Mouse (Mus musculus) G1E (cell line): Measurements from ENCODE around the gene Fscn2. TPM values are rescaled to one million over a fixed set of nuclear protein-coding genes. Genes with fewer than 3 reads are reported as not detected.

Experiments used
- polyA plus RNA-seq: library from polyadenylated mRNA; stranded (reverse); fragments of >175 nt; gene quantifications from 2 replicates; pipeline ENCODE4 v1.2.3, GENCODE M21; 2012
- total RNA-seq, 2 experiments: library from RNA; stranded (forward) in 1 of 2; stranded (reverse) in 1 of 2; fragments of 200-1000 nt in 1 of 2; fragments of >200 nt in 1 of 2; fragmentation: Nextera tagmentation in 1 of 2; gene quantifications; 2 replicates each; pipeline ENCODE4 v1.2.3; 2014 to 2017

Fscn2 gene
- total and polyA plus RNA-seq, 3 experiments, result 0.11 TPM; not detected in 2

Other genes starting within 250 kb of the Fscn2 start
- gene Slc38a10, start 210.2 kb upstream of the Fscn2 start, total RNA-seq (2014; fragmentation: Nextera tagmentation), result 47.0 and 52.8 TPM in 2 replicates
- gene Slc38a10, start 210.2 kb upstream of the Fscn2 start, total RNA-seq (2017), result 65.4 and 69.5 TPM in 2 replicates
- gene Slc38a10, start 210.2 kb upstream of the Fscn2 start, polyA plus RNA-seq, result 92.4 and 92.6 TPM in 2 replicates
- 0.10 TPM in 1 of 2 replicates, not detected in the other for gene Bahcc1, start 128.6 kb upstream of the Fscn2 start, total RNA-seq (2014; fragmentation: Nextera tagmentation)
- gene Bahcc1, start 128.6 kb upstream of the Fscn2 start, total RNA-seq (2017), result 0.05 and 0.12 TPM in 2 replicates
- 0.42 and 0.50 TPM in 2 replicates for gene Bahcc1, start 128.6 kb upstream of the Fscn2 start, polyA plus RNA-seq
- 128 and 155 TPM in 2 replicates for gene Actg1, start 13.0 kb upstream of the Fscn2 start, total RNA-seq (2014; fragmentation: Nextera tagmentation)
- 179 and 181 TPM in 2 replicates for gene Actg1, start 13.0 kb upstream of the Fscn2 start, total RNA-seq (2017)
- 53.9 and 112 TPM in 2 replicates for gene Actg1, start 13.0 kb upstream of the Fscn2 start, polyA plus RNA-seq
- gene Faap100, start 17.2 kb downstream of the Fscn2 start, total RNA-seq (2014; fragmentation: Nextera tagmentation), result 12.0 and 13.6 TPM in 2 replicates
- gene Faap100, start 17.2 kb downstream of the Fscn2 start, total RNA-seq (2017), result 5.2 and 6.2 TPM in 2 replicates
- 29.7 and 30.6 TPM in 2 replicates for gene Faap100, start 17.2 kb downstream of the Fscn2 start, polyA plus RNA-seq
- 58.4 and 61.7 TPM in 2 replicates for gene Nploc4, start 76.2 kb downstream of the Fscn2 start, total RNA-seq (2014; fragmentation: Nextera tagmentation)
- gene Nploc4, start 76.2 kb downstream of the Fscn2 start, total RNA-seq (2017), result 38.7 and 42.7 TPM in 2 replicates
- gene Nploc4, start 76.2 kb downstream of the Fscn2 start, polyA plus RNA-seq, result 68.2 and 72.4 TPM in 2 replicates
- 0.68 TPM in 1 of 2 replicates, not detected in the other for gene Tspan10, start 81.1 kb downstream of the Fscn2 start, total RNA-seq (2014; fragmentation: Nextera tagmentation)
- not detected in 2 replicates for gene Tspan10, start 81.1 kb downstream of the Fscn2 start, total RNA-seq (2017)
- not detected in 2 replicates for gene Tspan10, start 81.1 kb downstream of the Fscn2 start, polyA plus RNA-seq
- 1.7 and 3.5 TPM in 2 replicates for gene Pde6g, start 92.0 kb downstream of the Fscn2 start, total RNA-seq (2014; fragmentation: Nextera tagmentation)
- 0.23 and 0.33 TPM in 2 replicates for gene Pde6g, start 92.0 kb downstream of the Fscn2 start, total RNA-seq (2017)
- 0.18 and 0.23 TPM in 2 replicates for gene Pde6g, start 92.0 kb downstream of the Fscn2 start, polyA plus RNA-seq
- gene Oxld1, start 96.5 kb downstream of the Fscn2 start, total RNA-seq (2014; fragmentation: Nextera tagmentation), result 15.2 and 17.4 TPM in 2 replicates
- 24.9 and 25.6 TPM in 2 replicates for gene Oxld1, start 96.5 kb downstream of the Fscn2 start, total RNA-seq (2017)
- 16.7 and 17.1 TPM in 2 replicates for gene Oxld1, start 96.5 kb downstream of the Fscn2 start, polyA plus RNA-seq
- gene Ccdc137, start 96.6 kb downstream of the Fscn2 start, total RNA-seq (2014; fragmentation: Nextera tagmentation), result 32.4 and 41.7 TPM in 2 replicates
- gene Ccdc137, start 96.6 kb downstream of the Fscn2 start, total RNA-seq (2017), result 41.2 and 42.8 TPM in 2 replicates
- gene Ccdc137, start 96.6 kb downstream of the Fscn2 start, polyA plus RNA-seq, result 44.7 and 55.5 TPM in 2 replicates
- gene Arl16, start 106.1 kb downstream of the Fscn2 start, total RNA-seq (2014; fragmentation: Nextera tagmentation), result 18.0 and 24.5 TPM in 2 replicates
- gene Arl16, start 106.1 kb downstream of the Fscn2 start, total RNA-seq (2017), result 17.0 and 24.5 TPM in 2 replicates
- gene Arl16, start 106.1 kb downstream of the Fscn2 start, polyA plus RNA-seq, result 21.0 and 26.0 TPM in 2 replicates
- gene Mrpl12, start 123.1 kb downstream of the Fscn2 start, total RNA-seq (2014; fragmentation: Nextera tagmentation), result 60.5 and 63.2 TPM in 2 replicates
- gene Mrpl12, start 123.1 kb downstream of the Fscn2 start, total RNA-seq (2017), result 125 and 140 TPM in 2 replicates
- gene Mrpl12, start 123.1 kb downstream of the Fscn2 start, polyA plus RNA-seq, result 514 and 633 TPM in 2 replicates
- 18.2 and 18.7 TPM in 2 replicates for gene Slc25a10, start 130.3 kb downstream of the Fscn2 start, total RNA-seq (2014; fragmentation: Nextera tagmentation)
- gene Slc25a10, start 130.3 kb downstream of the Fscn2 start, total RNA-seq (2017), result 22.1 and 27.6 TPM in 2 replicates
- 38.7 and 45.3 TPM in 2 replicates for gene Slc25a10, start 130.3 kb downstream of the Fscn2 start, polyA plus RNA-seq
- not detected in 2 replicates for gene Gcgr, start 169.2 kb downstream of the Fscn2 start, total RNA-seq (2014; fragmentation: Nextera tagmentation)
- not detected in 2 replicates for gene Gcgr, start 169.2 kb downstream of the Fscn2 start, total RNA-seq (2017)
- gene Gcgr, start 169.2 kb downstream of the Fscn2 start, polyA plus RNA-seq, result not detected in 2 replicates
- 53.8 and 64.3 TPM in 2 replicates for gene Mcrip1, start 188.2 kb downstream of the Fscn2 start, total RNA-seq (2014; fragmentation: Nextera tagmentation)
- gene Mcrip1, start 188.2 kb downstream of the Fscn2 start, total RNA-seq (2017), result 19.2 and 20.9 TPM in 2 replicates
- gene Mcrip1, start 188.2 kb downstream of the Fscn2 start, polyA plus RNA-seq, result 176 and 205 TPM in 2 replicates
- gene Ppp1r27, start 189.6 kb downstream of the Fscn2 start, total RNA-seq (2014; fragmentation: Nextera tagmentation), result not detected in 2 replicates
- gene Ppp1r27, start 189.6 kb downstream of the Fscn2 start, total RNA-seq (2017), result not detected in 2 replicates
- gene Ppp1r27, start 189.6 kb downstream of the Fscn2 start, polyA plus RNA-seq, result not detected in 2 replicates
- 268 and 289 TPM in 2 replicates for gene P4hb, start 211.7 kb downstream of the Fscn2 start, total RNA-seq (2014; fragmentation: Nextera tagmentation)
- 411 and 414 TPM in 2 replicates for gene P4hb, start 211.7 kb downstream of the Fscn2 start, total RNA-seq (2017)
- gene P4hb, start 211.7 kb downstream of the Fscn2 start, polyA plus RNA-seq, result 516 and 719 TPM in 2 replicates
- 354 and 381 TPM in 2 replicates for gene Arhgdia, start 220.1 kb downstream of the Fscn2 start, total RNA-seq (2014; fragmentation: Nextera tagmentation)
- 155 and 158 TPM in 2 replicates for gene Arhgdia, start 220.1 kb downstream of the Fscn2 start, total RNA-seq (2017)
- gene Arhgdia, start 220.1 kb downstream of the Fscn2 start, polyA plus RNA-seq, result 1,000 and 1,072 TPM in 2 replicates
- 89.8 and 122 TPM in 2 replicates for gene Alyref, start 236.8 kb downstream of the Fscn2 start, total RNA-seq (2014; fragmentation: Nextera tagmentation)
- 270 and 280 TPM in 2 replicates for gene Alyref, start 236.8 kb downstream of the Fscn2 start, total RNA-seq (2017)
- gene Alyref, start 236.8 kb downstream of the Fscn2 start, polyA plus RNA-seq, result 505 and 623 TPM in 2 replicates
- 83.1 and 83.8 TPM in 2 replicates for gene Anapc11, start 236.9 kb downstream of the Fscn2 start, total RNA-seq (2014; fragmentation: Nextera tagmentation)
- gene Anapc11, start 236.9 kb downstream of the Fscn2 start, total RNA-seq (2017), result 62.3 and 69.3 TPM in 2 replicates
- 176 and 212 TPM in 2 replicates for gene Anapc11, start 236.9 kb downstream of the Fscn2 start, polyA plus RNA-seq
- 1.9 and 2.6 TPM in 2 replicates for gene Npb, start 246.9 kb downstream of the Fscn2 start, total RNA-seq (2014; fragmentation: Nextera tagmentation)
- gene Npb, start 246.9 kb downstream of the Fscn2 start, total RNA-seq (2017), result 0.58 TPM in 1 of 2 replicates, not detected in the other
- gene Npb, start 246.9 kb downstream of the Fscn2 start, polyA plus RNA-seq, result 3.2 and 3.8 TPM in 2 replicates